11 mouse cellular contexts compared by ENCODE assay signal in genomic region chr10:67069013-67069412, GRCm38 (mm10). TPM values are rescaled to one million over a fixed set of nuclear protein-coding genes. Genes with fewer than 3 reads are reported as not detected.
DNase-seq lines count a peak whose midpoint lies in the region; ATAC-seq lines count a peak whose summit lies in the region.
"Had no signal": no experiment of that assay in that cellular context is flagged by ENCODE, and none has a peak within 500 bp of the region (broad histone marks: within the 10 kb centered on the region; RNA-seq: fewer than 3 reads in every experiment).

No protein-coding gene starts in this region.

- H3K27ac ChIP-seq in midbrain, embryonic 15.5 days: no peak overlapping the region
- H3K27ac ChIP-seq: hindbrain, postnatal 0 days had no signal

- no peaks in the 10 kb centered on the region for H3K36me3 ChIP-seq in midbrain, embryonic 15.5 days (replicated peaks)

- WGBS in midbrain, embryonic 15.5 days: 95% methylated on average over 10 of the region's 10 CpGs

- DNase-seq in heart, postnatal 4 days: peak; percentile 25
- DNase-seq in heart, adult 8-10 months (ENCODE audit: low spot score): no peak
- DNase-seq in 416B (ENCODE audit: low read depth): peak; percentile 93
- DNase-seq in c-Kit-positive CD71-negative TER-119-negative erythroid progenitor cells, embryonic 14.5 days (ENCODE audit: low read depth): peak; percentile 51
- peak; percentile 32 to 44 for DNase-seq in lung, postnatal 4 days
- no peak for DNase-seq in cerebellum, adult 9-11 months
- no peak for DNase-seq in spleen, postnatal 4 days (ENCODE audit: low spot score in 2 of 2)
- DNase-seq: gastrocnemius, postnatal 14 days had no signal

- H3K9ac ChIP-seq in midbrain, embryonic 15.5 days: no peak overlapping the region

- H3K4me1 ChIP-seq in midbrain, embryonic 15.5 days: peaks cover 10% of the 10 kb centered on the region

- no peaks in the 10 kb centered on the region for H3K27me3 ChIP-seq in midbrain, embryonic 15.5 days (replicated peaks)

- no peak overlapping the region for H3K4me3 ChIP-seq in midbrain, embryonic 15.5 days

- no peak for ATAC-seq in midbrain, embryonic 15.5 days (replicated peaks)
- ATAC-seq: hindbrain, postnatal 0 days had no signal

- H3K9me3 ChIP-seq in midbrain, embryonic 15.5 days: no peaks in the 10 kb centered on the region

- no peak overlapping the region for H3K4me2 ChIP-seq in midbrain, embryonic 15.5 days

RNA-seq across cellular contexts. Expression of gene Jmjd1c, which starts 26.9 kb away (rescaled TPM):
- total RNA-seq in heart, postnatal 4 days (2021): 10 to 100 TPM; 66.7 to 70.5 TPM
- total RNA-seq in heart, adult 8-10 months (2022): 10 to 100 TPM; 35.9 to 38.7 (median 37.9) TPM
- 52.0 and 53.8 TPM in 2 replicates for polyA plus RNA-seq in midbrain, embryonic 15.5 days (2015; fragmentation: Nextera tagmentation; extraction: Ambion mirVana)

RNA-seq across cellular contexts. Expression of gene Reep3, which starts 27.7 kb away (rescaled TPM):
- 10 to 100 TPM; 42.9 to 43.7 TPM for total RNA-seq in heart, postnatal 4 days (2021)
- 10 to 100 TPM; 16.3 to 19.9 (median 17.9) TPM for total RNA-seq in heart, adult 8-10 months (2022)
- 28.3 and 29.2 TPM in 2 replicates for polyA plus RNA-seq in midbrain, embryonic 15.5 days (2015; fragmentation: Nextera tagmentation; extraction: Ambion mirVana)
- total RNA-seq: MEL had no signal

Comparison
In these comparisons a context has a peak if more than half of its experiments do, and no peak if none do; other contexts are left out.
1. DNase-seq: peak in heart, postnatal 4 days (single experiment), 416B (single experiment), c-Kit-positive CD71-negative TER-119-negative erythroid progenitor cells, embryonic 14.5 days (single experiment) and lung, postnatal 4 days (2 of 2); none in heart, adult 8-10 months (single experiment), cerebellum, adult 9-11 months (single experiment) and spleen, postnatal 4 days (0 of 2).